Mouse (Mus musculus): Measurements from ENCODE around the gene Reg4. TPM values are rescaled to one million over a fixed set of nuclear protein-coding genes. Genes with fewer than 3 reads are reported as not detected.

Gene Reg4
- polyA plus RNA-seq, 1 experiment = not detected

- Histone ChIP-seq H3K4me1 (ENCODE audit: control insufficient read depth, insufficient read depth, insufficient read length, low read length) (no peaks in the 10 kb centered on the region), H3K27ac (replicated peaks; ENCODE audit: low read depth, low read length) (no peak overlapping the region), H3K4me3 (ENCODE audit: insufficient read depth, low read depth, low read length) (no peak overlapping the region)
Measured at GRCm38 (mm10) chr3:98283205-98283604, 61.2 kb downstream of the Reg4 start.

Other genes starting within 250 kb of the Reg4 start
- gene Notch2, start 208.6 kb upstream of the Reg4 start, polyA plus RNA-seq (2012; ENCODE audit: insufficient read depth, insufficient read length, missing spikeins) = 7.2 and 8.1 TPM in 2 replicates
- not detected in 2 replicates for gene Adam30, start 61.5 kb upstream of the Reg4 start, polyA plus RNA-seq (2012; ENCODE audit: insufficient read depth, insufficient read length, missing spikeins)
- 1.9 and 2.5 TPM in 2 replicates for gene Hmgcs2, start 58.3 kb downstream of the Reg4 start, polyA plus RNA-seq (2012; ENCODE audit: insufficient read depth, insufficient read length, missing spikeins)
- 21.5 and 44.2 TPM in 2 replicates for gene Phgdh, start 117.8 kb downstream of the Reg4 start, polyA plus RNA-seq (2012; ENCODE audit: insufficient read depth, insufficient read length, missing spikeins)
- 3.3 and 5.7 TPM in 2 replicates for gene Zfp697, start 160.3 kb downstream of the Reg4 start, polyA plus RNA-seq (2012; ENCODE audit: insufficient read depth, insufficient read length, missing spikeins)
- gene Gm4450, start 235.0 kb downstream of the Reg4 start, polyA plus RNA-seq (2012; ENCODE audit: insufficient read depth, insufficient read length, missing spikeins) = not detected in 2 replicates

All from brown adipose tissue, adult 24 weeks (tissue).